Mouse (Mus musculus): ENCODE measurements around the gene Slit3.

Slit3 gene

DNA sequence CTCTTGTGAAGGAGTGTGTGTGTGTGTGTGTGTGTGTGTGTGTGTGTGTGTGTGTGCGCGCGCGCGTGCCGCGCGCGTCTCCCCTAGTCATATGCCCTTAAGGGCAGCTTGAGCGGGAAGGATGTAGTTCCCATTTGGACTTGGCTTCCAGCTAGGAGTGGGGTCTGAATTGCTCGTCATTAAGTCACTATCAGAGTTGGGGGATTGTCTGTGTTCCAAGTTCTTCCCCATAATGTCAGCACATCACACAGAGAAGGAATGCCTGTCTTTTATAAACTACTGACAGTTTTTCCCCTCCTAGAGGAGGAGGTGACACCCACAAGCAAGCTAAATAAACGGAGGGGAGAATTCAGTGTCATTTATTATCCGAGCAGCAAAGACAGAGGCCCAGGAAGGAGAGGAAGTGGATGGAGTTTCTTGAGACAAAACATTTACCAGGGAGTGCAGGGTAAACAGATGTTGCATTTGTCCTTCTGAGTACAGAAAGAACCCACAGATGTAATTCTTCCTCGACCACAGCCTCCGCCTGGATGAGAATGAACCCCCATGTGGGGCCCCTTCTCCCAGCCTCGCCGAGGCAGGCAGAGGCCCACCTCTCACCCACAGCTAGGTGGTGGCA is 3.6 kb downstream of the Slit3 start:
- ATAC-seq (ENCODE audit: low TSS enrichment) = no peak

DNA sequence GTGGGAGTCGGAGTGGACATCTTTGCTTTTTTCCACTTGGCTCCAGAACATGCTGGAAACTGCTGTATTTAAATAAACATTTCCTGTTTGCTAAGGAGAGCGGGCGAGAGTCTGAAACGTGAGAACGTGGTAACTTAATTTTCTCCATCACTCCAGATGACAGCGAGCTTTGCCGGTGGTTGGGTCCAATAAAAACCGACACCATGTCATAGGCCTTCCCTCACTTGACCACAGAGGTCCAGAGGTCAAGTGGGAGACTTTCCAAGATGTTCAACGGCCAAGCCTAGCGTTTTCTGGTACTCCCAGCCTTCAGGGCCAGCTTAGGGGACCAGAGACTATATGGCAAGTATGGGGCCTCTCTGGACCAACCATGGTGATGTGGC is 4.1 kb downstream of the Slit3 start:
- ATAC-seq (ENCODE audit: low TSS enrichment) = no peak

DNA sequence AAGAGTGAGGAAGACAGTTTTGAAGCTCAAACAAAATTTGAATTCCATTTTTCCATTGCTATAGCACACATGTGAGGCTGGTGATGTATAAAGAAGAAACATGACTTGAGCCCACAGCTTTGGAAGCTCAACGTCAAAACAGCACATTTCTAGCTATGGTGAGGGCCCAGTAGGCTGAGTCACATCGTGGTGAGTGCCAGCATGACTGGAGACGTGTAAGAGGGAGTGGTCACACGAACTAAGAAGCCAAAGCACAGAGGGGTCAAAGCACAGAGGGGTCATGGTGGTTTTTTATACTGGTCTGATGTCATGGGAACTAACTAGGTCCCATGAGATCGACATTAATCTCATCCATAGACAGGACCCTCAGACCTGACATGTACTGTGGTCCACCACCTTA is 10.7 kb downstream of the Slit3 start:
- 0 out of 2 replicates have a peak, but pooled peaks have one; percentile 29 for ATAC-seq (ENCODE audit: low TSS enrichment)

DNA sequence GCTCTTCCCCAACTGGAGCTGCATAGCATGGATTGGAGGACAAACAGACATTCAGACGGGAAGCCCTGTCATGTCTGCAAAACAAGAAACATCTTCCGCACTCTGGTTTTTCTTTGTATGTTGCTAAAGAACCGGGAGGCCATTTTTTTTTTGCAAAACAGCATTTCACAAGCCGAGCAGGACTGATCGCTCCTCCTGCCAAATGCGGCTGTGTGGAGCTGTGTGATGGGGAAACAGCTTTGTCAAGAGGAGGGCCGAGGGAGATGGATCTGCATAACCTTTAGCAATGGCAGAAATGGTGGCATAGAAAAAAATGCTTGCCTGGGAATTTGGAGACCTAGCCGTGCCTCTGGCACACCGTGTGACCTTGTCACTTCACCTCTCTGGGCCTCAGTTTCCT is 15.6 kb downstream of the Slit3 start:
- ATAC-seq (ENCODE audit: low TSS enrichment) = peak; percentile 55

DNA sequence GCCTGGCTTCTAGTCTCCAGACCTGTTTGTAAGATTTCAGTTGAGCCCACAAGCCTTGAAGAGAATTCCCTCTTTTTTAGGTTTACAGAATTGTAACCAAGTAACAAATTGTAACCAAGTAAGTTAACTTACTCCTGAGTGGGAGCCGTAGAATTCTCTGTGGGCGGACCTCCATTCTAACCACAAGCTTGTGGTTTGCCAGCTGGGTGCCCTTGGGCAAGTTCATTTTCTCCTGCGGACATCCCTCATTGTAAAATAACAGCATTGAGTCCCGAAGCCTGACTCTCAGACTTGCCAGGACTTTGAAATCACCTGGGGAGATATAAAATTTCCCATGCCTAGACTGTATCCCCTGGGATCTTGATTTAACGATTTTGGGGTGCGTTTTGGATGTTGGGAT is 19.1 kb downstream of the Slit3 start:
- ATAC-seq (ENCODE audit: low TSS enrichment) = no peak

DNA sequence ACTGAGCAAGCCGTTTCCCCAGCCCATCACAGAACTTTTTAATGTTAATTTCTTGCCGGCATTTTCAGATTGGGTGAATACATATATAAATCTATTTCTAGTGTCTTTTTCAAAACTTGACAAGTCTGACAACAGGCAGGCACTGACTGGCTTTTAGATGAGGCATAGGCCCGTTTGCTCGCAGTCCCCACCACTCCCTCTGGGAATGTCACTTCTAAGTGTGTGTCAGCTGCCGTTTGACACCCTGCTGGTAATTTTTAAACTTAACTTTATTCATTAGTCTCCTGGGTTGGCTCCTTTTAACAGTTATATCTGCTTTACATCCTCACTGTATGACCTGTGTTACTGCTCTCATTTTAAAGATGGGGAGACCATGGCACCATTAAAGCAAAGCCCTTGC is 21.2 kb downstream of the Slit3 start:
- ATAC-seq (ENCODE audit: low TSS enrichment) = no peak

DNA sequence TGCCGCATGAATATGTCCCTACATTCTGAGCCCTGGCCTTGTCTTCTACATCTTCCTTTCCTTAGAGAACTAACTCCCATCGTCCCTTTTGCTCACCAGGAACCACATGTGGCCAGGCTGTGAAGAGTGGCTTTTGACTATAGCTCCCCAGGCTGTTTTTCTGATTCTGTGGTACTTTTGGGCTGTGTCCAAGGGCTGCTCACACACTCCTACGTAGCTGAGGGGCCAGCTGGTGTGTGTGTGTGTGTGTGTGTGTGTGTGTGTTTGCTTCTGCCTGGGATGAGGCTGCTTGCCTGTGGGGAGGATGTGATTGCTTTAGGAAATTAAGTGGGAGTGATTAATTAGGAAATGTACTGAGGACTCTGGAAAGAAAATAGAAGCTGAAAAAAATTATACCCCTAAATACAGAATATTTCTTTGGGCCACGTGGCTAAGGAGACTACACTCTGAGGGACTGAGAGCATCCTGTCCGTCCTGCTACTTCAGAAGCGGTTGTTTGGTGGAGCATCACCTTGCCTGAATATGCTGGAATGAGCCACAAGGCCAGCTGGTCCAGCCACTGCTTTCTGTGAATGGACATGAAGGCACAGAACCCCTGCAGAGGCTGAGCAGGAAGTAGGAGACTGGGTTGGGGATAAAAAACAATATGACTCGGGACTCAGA is 21.8 kb downstream of the Slit3 start:
- peak; percentile 87 for ATAC-seq (ENCODE audit: low TSS enrichment)

DNA sequence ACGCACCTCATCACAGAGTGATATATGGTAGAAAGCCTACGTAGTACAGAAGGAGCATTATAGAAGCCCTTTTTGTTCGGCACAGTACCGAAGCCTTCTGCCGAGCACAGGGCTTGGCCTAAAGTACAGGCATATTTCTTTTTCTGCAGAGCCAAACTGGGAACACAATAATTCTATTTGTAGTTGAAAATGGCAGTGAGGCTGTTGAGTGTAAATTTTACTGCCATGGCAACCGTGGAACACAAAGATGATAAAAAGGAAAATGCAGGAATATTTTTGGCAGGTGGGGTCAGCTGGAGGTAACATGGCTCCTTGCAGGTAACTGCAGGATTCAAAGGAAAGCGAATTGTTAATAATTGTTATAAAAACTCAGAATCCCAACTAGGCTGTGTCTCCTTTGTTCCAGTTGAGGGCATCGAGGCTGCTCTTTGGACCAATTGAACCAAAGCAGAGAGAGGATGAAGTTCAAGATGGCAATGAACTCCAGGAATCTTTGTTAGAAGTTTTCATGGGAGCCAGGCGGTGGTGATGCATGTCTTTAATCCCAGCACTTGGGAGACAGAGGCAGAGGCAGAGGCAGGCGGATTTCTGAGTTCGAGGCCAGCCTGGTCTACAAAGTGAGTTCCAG is 26.9 kb downstream of the Slit3 start:
- ATAC-seq (ENCODE audit: low TSS enrichment) = peak; percentile 18; the same call in 1 of the 2 replicates

DNA sequence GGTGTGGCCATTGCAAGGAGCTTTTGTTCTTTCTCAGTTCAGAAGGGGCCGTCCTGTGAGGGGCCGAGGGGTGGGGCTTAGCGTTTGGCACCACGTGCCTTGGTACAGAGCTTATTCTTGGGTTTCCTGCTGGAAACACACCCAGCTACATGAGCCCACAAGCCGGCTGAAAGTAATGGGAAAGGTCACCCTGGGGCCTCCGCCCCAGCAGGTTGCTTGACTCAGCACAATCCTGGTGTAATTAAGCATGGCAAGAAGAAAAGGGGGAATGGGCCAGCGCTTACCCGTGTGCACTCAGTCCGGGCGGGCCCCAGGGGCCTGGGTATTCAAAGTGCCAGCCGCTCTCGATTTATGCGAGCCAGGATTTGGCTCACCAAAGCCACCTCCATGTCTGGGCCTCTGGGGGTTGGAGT is 30.5 kb downstream of the Slit3 start:
- no peak for ATAC-seq (ENCODE audit: low TSS enrichment)

DNA sequence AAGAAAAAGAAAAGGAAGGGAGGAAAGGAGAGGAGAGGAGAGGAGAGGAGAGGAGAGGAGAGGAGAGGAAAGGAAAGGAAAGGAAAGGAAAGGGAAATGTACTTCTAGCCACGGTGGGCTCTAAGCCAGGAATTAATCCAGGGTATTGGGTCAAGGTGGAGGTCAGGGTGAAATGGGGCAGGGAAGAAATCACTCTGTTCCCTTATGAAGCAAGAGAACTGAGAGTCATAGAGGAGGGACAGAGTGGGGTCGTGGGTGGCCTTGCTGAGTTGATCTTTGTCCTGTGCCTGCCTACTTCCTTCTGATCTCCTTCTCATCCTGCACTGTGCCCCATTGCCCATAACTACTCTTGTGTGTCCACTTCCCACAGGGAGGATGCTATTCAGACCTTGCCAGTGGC is 31.9 kb downstream of the Slit3 start:
- no peak for ATAC-seq (ENCODE audit: low TSS enrichment)

DNA sequence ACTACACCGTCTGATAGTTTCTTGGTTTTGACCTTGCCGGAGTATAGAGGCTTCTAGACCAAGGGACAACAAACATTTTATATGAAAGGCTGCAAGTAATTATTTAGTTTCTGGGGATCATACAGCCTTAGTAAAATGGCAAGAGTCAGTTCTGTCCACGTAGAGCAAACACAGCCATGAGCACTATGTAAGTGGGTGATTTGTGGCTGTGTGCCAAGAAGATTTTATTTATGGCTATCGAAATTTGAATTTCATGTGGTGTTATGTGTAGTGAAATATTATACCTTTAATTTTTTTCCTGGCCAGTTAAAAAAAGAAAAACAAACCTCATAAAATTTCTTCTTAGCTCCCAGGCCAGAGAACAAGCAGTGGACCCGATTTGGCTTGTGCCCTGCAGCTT is 33.4 kb downstream of the Slit3 start:
- no peak for ATAC-seq (ENCODE audit: low TSS enrichment)

DNA sequence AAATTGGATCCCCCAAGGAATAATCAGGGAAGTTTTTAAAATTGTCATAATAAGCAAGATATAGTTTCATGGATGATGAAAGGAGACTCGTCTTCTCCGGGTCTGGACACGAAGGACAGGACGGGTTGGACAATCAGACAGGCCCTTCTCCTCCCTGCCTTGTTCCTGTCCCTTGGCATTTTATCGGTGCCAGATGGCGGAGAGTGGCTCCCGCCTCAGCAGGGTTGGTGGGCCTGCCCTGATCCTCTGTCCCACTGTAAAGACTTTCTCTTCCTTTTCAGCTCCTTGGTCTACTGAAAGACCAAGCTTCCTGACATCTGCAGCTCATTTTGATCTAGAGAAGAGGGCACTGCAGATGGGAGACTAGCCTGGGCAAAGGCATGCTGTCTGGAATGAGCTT is 34.3 kb downstream of the Slit3 start:
- ATAC-seq (ENCODE audit: low TSS enrichment) = no peak

DNA sequence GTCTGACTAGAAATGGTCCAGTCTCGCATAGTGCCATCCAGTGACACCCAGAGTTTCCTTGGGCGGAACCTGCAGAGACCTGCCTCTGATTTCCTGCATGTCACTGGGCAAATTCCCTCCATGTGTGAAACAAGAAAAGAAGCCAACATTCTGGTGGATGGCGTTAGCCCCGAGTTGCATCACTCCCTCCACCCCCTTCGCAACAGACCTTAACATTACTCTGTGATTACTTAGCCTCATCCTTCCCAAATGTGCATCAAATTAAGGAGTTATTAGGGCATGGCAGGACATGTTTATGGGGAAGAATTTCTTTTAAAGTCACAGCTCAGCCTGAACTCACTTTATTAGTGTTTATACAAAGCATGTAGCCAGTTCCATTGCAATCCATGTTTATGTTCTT is 35.7 kb downstream of the Slit3 start:
- ATAC-seq (ENCODE audit: low TSS enrichment) = no peak

DNA sequence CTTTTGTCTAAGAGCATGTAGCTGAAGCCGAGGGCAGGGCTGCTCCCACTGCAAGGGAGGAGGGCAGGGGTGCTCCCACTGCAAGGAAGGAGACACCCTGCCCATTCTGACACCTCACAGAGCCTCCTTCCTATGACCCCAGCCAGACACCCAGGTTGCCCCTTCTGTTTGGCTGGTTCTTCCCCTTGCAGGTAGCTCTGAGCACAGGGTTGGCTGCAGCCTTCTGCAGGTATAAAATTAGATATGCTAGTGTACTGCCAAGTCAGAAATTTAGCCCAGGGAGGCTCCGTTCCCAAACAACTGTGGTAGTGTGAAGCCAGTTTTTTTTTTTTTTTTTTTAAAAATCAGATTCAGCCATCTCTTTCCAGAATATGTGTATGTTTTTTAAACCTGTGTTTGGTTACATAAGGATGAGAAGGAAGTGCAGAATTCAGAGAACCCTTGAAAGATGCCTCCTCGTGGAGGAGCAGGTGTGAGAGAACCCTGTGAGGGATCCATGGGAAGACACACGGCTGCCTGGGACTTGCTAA is 39.7 kb downstream of the Slit3 start:
- ATAC-seq (ENCODE audit: low TSS enrichment) = peak; percentile 86

DNA sequence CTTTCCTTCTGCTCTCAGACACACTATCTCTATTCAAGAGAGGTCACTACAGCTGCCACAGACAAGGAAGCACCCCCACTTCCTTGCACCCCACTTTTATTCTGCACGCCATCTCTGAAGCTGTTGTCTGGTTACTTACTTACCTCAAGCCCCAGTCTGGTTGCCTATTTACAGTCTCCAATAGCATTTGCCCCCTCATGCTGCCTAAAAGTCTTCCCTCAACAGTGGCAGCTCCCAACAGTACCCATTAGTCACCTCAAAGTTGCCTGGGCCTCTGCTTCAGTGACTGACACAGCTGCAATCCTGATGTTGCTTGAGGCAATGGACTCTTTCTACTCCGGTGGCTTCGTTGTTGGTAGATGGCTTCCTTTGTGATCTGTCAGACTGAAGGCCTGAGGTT is 42.4 kb downstream of the Slit3 start:
- no peak for ATAC-seq (ENCODE audit: low TSS enrichment)

DNA sequence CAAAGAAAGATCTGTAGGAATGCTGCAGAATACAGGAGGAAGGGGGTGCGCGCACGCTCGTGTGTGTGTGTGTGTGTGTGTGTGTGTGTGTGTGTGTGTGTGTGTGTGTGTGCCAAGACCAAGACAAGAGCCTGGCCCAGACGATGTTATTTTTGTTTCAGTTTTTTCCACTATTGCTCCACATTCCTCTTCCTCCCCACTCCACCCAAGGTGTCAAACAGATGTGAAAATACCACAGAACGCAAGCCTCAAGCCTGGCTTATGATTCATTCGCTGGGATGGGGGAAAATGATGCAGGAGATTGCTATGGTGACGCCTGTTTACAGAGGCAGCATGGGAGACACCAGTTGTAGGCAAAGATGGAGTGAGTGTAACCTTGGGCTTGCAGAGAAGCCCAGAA is 46.2 kb downstream of the Slit3 start:
- peak; percentile 53 for ATAC-seq (ENCODE audit: low TSS enrichment)

DNA sequence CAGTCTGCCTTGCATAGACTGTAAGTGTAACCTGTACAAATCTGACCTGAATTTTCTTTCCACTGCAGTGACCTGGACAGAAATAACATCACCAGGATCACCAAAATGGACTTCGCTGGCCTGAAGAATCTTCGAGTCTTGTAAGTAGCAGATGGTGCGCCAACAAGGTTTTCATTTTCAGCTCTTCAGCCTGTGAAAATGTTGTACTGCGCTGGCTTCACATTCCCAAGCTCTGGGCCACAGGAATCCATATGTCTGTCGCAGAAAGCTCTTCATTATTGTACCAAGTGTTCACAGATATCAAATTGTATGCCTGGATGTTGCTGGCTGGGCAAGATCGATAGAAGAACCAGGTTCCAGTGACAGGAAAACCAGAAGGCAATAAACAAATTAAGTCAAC is 50.5 kb downstream of the Slit3 start:
- peak; percentile 69 for ATAC-seq (ENCODE audit: low TSS enrichment)

DNA sequence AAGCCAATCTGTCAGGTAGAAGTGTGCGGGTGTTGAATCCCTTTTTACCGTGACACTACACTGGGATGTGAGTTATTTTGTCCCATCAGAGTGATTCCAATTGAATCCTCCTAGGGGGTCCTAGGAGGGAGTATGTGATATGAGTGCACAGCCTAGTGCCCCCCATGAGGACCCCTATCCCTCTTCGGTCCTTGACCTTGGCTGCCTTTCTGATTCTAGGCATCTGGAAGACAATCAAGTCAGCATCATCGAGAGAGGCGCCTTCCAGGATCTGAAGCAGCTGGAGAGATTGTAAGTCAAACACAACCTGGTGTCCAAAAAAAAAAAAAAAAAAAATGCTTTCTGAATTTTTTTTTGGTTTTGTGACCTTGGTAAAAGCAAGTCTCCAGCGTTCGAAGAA is 56.5 kb downstream of the Slit3 start:
- ATAC-seq (ENCODE audit: low TSS enrichment) = no peak

DNA sequence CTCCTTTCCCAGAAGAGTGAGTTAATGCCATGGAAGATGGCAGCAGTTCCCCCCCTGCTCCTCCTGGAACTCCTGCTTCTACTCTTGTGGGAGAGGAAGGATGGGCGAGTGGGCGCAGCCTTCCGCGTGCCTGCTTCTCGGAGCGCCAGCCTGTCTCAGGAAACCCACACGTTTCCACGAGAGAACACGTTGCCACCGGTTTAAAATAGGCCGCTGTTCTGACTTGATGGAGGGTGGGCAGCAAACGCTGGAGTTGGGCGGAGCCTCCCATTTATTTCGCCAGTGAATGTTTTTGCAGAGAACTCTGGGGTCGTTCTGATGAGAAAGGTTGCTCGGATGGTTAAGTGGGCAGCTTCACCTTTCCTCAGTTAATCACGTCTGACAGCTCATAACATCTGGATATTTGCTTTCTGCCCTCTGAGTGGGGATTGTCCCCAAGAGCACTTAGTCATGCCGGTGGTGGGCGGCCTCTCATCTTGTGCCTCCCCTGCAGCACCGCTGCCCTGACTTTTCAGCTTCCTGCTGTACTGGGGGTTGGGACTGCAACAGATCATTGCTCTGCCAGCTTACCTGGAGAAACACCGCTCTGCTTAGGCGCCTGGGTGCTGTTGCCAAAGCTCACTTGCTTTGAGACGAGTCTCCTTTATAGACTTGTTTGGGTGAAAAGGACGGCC is 57.3 kb downstream of the Slit3 start:
- ATAC-seq (ENCODE audit: low TSS enrichment) = peak; percentile 89

DNA sequence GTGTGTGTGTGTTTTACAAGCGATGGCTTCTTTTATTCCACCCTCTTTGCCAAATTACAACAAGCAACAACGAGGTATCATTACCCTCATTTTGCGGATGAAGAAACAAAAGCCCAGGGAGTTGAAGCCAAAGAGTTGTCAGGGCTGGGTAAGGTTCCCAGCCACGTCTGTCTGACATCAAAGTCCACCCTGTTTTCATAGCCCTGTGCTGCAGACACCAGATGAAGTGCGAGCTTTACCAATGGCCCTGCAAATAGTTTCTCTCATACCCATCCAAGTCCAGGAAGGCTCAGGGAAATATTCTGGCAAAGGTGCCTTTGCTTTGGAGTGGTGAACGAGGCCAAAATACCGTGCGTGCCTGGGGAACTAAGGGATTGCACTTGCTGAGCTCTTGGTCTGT is 58.3 kb downstream of the Slit3 start:
- no peak for ATAC-seq (ENCODE audit: low TSS enrichment)

DNA sequence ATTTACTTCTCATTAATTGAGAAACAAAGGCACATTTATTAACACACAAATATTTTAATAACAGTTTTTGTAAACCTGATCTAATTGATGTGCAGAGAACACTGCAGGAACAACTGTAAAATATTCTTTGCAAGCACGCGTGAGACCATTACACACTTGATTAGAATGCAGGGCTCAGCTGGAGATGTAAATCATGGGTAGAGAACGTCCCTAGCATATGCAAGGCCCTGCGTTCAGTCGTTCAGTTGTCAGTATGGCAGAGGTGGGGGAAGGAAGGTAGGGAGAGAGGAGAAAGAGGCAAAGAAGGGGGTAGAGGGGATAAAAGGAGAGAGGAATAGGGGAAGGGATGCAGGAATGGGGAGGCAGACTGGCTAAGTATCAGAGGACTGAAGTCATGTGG is 61.9 kb downstream of the Slit3 start:
- no peak for ATAC-seq (ENCODE audit: low TSS enrichment)

DNA sequence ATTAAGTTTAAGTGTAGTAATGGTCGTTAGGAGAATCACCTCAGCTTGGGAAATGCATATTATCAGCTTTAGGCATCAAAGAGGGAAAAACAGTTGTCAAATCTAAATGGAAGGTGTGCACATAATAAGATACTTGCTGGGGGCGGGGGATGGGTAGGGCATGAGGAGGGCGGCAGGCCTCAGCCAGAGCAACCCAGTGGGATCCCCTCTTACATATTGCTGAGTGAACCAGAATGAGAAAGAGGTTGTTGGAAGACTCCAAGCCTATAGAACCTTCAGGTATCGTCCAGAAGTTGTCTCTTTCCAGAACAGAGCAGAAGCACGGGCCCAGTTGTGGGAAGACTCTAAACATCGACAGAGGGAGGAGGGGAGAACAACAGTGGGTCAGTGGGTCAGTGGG is 73.8 kb downstream of the Slit3 start:
- ATAC-seq (ENCODE audit: low TSS enrichment) = no peak

DNA sequence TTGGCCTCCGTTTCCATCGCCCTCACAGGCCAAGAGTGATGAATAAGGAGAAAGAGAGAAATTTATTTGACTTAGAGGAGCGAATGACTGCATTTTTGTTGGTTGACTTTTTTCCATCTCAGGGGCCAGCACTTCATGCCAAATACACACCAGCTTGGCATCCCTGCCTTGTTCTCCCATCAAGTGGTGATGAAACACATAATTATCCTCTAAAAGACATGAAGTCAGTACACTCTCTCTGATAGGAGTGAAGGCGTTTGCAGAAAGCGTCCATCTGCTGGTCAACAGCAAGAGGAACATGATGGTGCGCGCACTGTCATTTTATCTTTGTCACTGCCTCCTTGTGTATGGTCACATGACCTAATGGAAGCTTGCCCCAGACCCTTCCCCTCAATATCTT is 75.8 kb downstream of the Slit3 start:
- no peak for ATAC-seq (ENCODE audit: low TSS enrichment)

Data from frontal cortex, adult (tissue).